Mouse (Mus musculus) retina, adult 2 months (tissue): ENCODE results near the gene Olfr859.
"Not testable (repeated sequence)": the region's sequence is repeated elsewhere in the genome, so short reads cannot be mapped to it uniquely, and the experiment has no call there.

Experiments
- DNase-seq: peaks from one replicate; pipeline ENCODE4 v3.0.0-alpha.2; 2012; ENCODE audit warnings: low read depth, low spot score

Gene Olfr859

DNA sequence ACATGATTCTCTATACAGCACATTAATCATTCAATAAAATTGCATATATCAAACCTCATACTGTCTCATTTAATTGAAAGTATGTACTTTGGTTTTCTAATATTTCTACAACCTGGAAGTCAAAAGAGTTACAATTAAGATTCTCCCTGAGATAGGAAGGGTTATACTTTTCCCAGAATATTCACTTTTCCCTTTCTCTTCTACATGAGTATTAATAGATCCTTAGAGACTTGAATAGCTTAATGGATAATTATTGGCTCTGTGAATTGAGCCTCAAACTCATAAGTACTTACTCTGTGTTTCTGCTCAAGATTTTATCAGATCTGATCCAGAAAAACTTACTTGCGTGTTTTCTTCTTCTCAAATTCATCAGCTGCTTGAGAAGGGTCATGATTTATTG, at the start of gene Olfr859:
Olfr859 (plus strand) TSS at position 301 of the 400 bp plus-strand sequence.
- DNase-seq, result not testable (repeated sequence)

DNA sequence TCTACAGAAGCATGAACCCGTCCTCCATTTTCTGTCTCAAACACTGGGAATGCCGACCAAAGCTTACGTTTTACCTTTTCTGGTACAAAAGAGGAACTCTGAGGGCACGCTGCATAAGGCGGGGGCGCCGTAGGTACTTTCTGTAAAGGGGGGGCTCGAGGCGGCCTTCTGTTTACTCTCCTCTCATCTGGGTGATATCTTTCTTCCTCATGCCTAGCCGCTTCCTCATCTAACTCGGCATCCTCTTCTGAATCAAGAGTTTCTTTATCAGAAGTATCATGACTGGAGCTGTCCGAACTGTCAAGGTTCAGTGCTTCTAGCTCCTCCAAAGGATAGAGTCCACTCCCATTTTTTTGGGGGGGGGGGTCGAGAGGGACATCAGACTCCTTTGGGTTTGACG, 35.6 kb upstream of the Olfr859 start:
- DNase-seq, result no peak

DNA sequence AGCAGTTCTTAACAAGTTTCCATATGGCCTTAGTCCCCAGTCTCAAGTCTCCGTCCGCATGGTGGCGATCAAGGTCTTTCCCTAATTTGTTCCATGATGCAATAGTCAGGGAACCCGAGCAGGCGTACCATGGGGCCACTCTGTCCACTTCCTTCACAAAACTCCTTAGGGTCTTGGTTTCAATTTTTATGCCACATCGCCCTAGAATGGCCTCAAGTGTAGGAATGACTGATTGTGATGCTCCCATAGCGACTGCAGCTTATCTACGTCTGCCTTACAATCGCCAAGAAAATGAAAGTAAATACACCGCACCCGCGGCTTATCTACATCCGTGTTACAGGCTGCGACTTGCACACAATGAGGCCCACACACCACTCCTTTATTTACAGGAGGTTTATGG, 35.0 kb upstream of the Olfr859 start:
- DNase-seq, result no peak

DNA sequence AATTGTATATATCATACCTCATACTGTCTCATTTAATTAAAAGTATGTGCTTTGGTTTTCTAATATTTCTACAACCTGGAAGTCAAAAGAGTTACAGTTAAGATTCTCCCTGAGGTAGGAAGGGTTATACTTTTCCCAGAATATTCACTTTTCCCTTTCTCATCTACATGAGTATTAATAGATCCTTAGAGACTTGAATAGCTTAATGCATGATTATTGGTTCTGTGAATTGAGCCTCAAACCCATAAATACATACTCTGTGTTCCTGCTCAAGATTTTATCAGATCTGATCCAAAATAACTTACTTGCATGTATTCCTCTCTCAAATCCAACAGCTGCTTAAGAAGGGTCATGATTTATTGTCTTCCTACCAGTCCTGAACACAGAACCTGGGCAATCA, 24.7 kb upstream of the Olfr859 start, which contains the start of gene Olfr58:
Olfr58 (plus strand) TSS at position 301 of the 400 bp plus-strand sequence.
- DNase-seq, result no peak

DNA sequence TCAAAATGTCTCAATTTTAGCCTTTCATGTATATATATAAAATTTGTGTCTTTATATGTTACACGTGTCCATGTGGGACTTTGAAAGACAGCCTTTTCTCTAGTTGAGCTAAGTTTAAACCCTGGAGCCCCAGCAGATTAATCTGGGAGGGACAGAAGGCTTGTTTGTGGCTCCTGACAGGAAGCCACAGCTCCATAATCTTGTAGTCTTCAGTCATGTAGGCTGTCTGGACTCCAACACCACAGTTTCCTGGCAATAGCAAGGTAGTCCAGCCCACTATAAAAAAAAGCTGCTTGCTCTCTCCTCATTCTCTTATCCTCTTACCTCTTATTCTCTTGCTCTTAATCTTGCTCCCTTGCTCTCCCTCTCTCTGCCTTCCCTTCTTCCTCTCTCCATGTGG, 1.7 kb upstream of the Olfr859 start:
- DNase-seq, result no peak

DNA sequence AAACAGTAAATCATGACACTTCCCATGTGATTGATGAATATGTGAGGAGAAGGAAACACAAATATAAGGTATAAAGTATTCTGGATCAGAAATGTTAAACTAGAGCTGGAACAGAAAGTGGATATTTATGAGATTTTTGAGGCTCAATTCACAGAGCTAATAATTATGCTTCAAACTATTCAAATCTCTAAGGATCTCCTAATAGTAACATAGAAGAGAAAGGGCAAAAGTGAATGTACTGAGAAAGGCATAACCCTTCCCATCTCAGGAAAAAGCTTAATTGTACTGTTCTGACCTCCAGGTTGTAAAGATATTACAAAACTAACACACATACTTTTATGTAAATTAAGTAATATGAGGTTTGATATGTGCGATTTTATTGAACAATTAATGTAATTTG, 44.9 kb downstream of the Olfr859 start, which contains the start of gene Olfr860:
Olfr860 (minus strand) TSS at position 101 of the 400 bp plus-strand sequence.
- DNase-seq, result no peak
